Mouse (Mus musculus) adrenal gland, adult 2 months (tissue): ENCODE measurements around the gene 4930469K13Rik. TPM values are rescaled to one million over a fixed set of nuclear protein-coding genes. Genes with fewer than 3 reads are reported as not detected.

Experiments
- DNase-seq: peaks from one replicate; pipeline ENCODE4 v3.0.0; 2021
- polyA plus RNA-seq: library from polyadenylated mRNA; depleted of rRNA; stranded (reverse); fragments of >200 nt; gene quantifications from 2 replicates; pipeline ENCODE4 v1.2.3, GENCODE M21; 2012; rRNA removed
- total RNA-seq, 2 experiments: library from RNA; stranded (reverse); gene quantifications; 2 replicates each; pipeline ENCODE4 v1.2.3; 2021

The 4930469K13Rik gene
- total and polyA plus RNA-seq, 3 experiments = not detected

- DNase-seq = no peak
Observed at GRCm38 (mm10) chr11:33938561-33939274, 159.6 kb downstream of the 4930469K13Rik start.

- no peak for DNase-seq
Observed at GRCm38 (mm10) chr11:33937641-33938040, 160.7 kb downstream of the 4930469K13Rik start.

- DNase-seq = no peak
Observed at GRCm38 (mm10) chr11:33934286-33934685, 164.1 kb downstream of the 4930469K13Rik start.

- DNase-seq = no peak
Observed at GRCm38 (mm10) chr11:33932386-33933111, 165.8 kb downstream of the 4930469K13Rik start.

- peak; percentile 14 for DNase-seq
Observed at GRCm38 (mm10) chr11:33931836-33932385, 166.4 kb downstream of the 4930469K13Rik start.

- no peak for DNase-seq
Observed at GRCm38 (mm10) chr11:33929412-33929811, 168.9 kb downstream of the 4930469K13Rik start.

GRCm38 (mm10) chr11:33928658-33929057 is 169.7 kb downstream of the 4930469K13Rik start:
- DNase-seq = peak; percentile 20

GRCm38 (mm10) chr11:33927836-33928235 is 170.5 kb downstream of the 4930469K13Rik start:
- no peak for DNase-seq

- peak; percentile 12 for DNase-seq
Observed at GRCm38 (mm10) chr11:33927321-33927720, 171.0 kb downstream of the 4930469K13Rik start.

- no peak for DNase-seq
Observed at GRCm38 (mm10) chr11:33926551-33926950, 171.8 kb downstream of the 4930469K13Rik start.

GRCm38 (mm10) chr11:33925778-33926177 is 172.6 kb downstream of the 4930469K13Rik start:
- DNase-seq = no peak

Other genes with a start within 250 kb of the 4930469K13Rik start
- gene Kcnmb1, start 135.5 kb downstream of the 4930469K13Rik start, total RNA-seq = under 1 TPM; 0.12 to 0.21 TPM
- gene Kcnmb1, start 135.5 kb downstream of the 4930469K13Rik start, polyA plus RNA-seq = 0.17 and 0.27 TPM in 2 replicates
- 1 to 10 TPM; 2.9 to 3.7 TPM for gene Kcnip1, start 105.4 kb downstream of the 4930469K13Rik start, total RNA-seq
- gene Kcnip1, start 105.4 kb downstream of the 4930469K13Rik start, polyA plus RNA-seq = 0.48 and 1.9 TPM in 2 replicates
- gene Lcp2, start 51.6 kb downstream of the 4930469K13Rik start, total RNA-seq = 1 to 10 TPM; 2.9 to 5.6 TPM
- gene Lcp2, start 51.6 kb downstream of the 4930469K13Rik start, polyA plus RNA-seq = 1.3 and 1.4 TPM in 2 replicates
- not detected for gene Foxi1, start 109.5 kb upstream of the 4930469K13Rik start, total RNA-seq
- not detected in 2 replicates for gene Foxi1, start 109.5 kb upstream of the 4930469K13Rik start, polyA plus RNA-seq
- under 1 TPM in 1 of 2 experiments, not detected in 1; 0.17 TPM for gene Fam196b, start 216.3 kb upstream of the 4930469K13Rik start, total RNA-seq
- gene Fam196b, start 216.3 kb upstream of the 4930469K13Rik start, polyA plus RNA-seq = 0.02 and 0.04 TPM in 2 replicates